Mouse (Mus musculus) stomach, postnatal 0 days (tissue): ENCODE measurements around the gene Hoxb4. TPM values are rescaled to one million over a fixed set of nuclear protein-coding genes. Genes with fewer than 3 reads are reported as not detected.

Source experiments
- ATAC-seq: fragments of 200-750 bp; cut with Nextera tagmentation; 2 replicates; pipeline ENCODE4 v1.8.0; 2017; ENCODE audit not compliant: low FRiP score, low TSS enrichment
- DNase-seq: peaks from one replicate; pipeline ENCODE4 v3.0.0-alpha.2; 2016; ENCODE audit warnings: low spot score
- H3K27ac ChIP-seq: fragments of 300-500 bp; sonication (generic); replicated peaks from 2 replicates; pipeline ENCODE4 v1.5.1; 2014; ENCODE audit warnings: mild to moderate bottlenecking, control low read depth
- H3K27me3 ChIP-seq: fragments of 300-500 bp; sonication (generic); 2 replicates; pipeline ENCODE4 v1.6.1; 2014; ENCODE audit warnings: low read length; ENCODE audit not compliant: control insufficient read depth, insufficient read depth
- H3K36me3 ChIP-seq: fragments of 300-500 bp; sonication (generic); 2 replicates; pipeline ENCODE4 v1.6.1; 2014; ENCODE audit warnings: low read length, mixed read lengths; ENCODE audit not compliant: control insufficient read depth, insufficient read depth
- H3K4me1 ChIP-seq: fragments of 300-500 bp; sonication (generic); replicated peaks from 2 replicates; pipeline ENCODE4 v1.6.1; 2014; ENCODE audit warnings: antibody characterized with exemption; ENCODE audit not compliant: control insufficient read depth, insufficient read depth
- H3K4me2 ChIP-seq: fragments of 300-500 bp; sonication (generic); replicated peaks from 2 replicates; pipeline ENCODE4 v1.6.1; 2014; ENCODE audit warnings: low read depth, mild to moderate bottlenecking, control low read depth, moderate library complexity
- H3K4me3 ChIP-seq: fragments of 300-500 bp; sonication (generic); 2 replicates; pipeline ENCODE4 v1.5.1; 2014; ENCODE audit warnings: low read depth, low read length, control low read depth
- H3K9ac ChIP-seq: fragments of 300-500 bp; sonication (generic); 2 replicates; pipeline ENCODE4 v1.6.1; 2014; ENCODE audit warnings: mild to moderate bottlenecking, low read length, control low read depth, mixed read lengths
- H3K9me3 ChIP-seq: fragments of 300-500 bp; sonication (generic); 2 replicates; pipeline ENCODE4 v1.6.1; 2016; ENCODE audit warnings: low read length; ENCODE audit not compliant: control insufficient read depth
- CTCF ChIP-seq: IDR thresholded peaks from 2 replicates; pipeline ENCODE4 v1.5.1; 2016; ENCODE audit warnings: antibody characterized with exemption, low read depth, mild to moderate bottlenecking, moderate library complexity
- EP300 ChIP-seq: optimal IDR thresholded peaks from 2 replicates; pipeline ENCODE3; 2016; ENCODE audit warnings: antibody characterized with exemption
- WGBS: fragments of 180-500 bp; shearing (Covaris S2); extraction: QIAGEN DNeasy Blood & Tissue Kit; methylation state at CpG from one replicate; pipeline ENCODE4 v1.1.7; 2014; 5-methylcytosine and 5-hydroxymethylcytosine counted together
- polyA plus RNA-seq: library from polyadenylated mRNA; unstranded; fragments of >200 nt; fragmentation: Nextera tagmentation; extraction: Ambion mirVana; gene quantifications from 2 replicates; pipeline ENCODE4 v1.2.1, GENCODE M21; 2015

Hoxb4 gene
- polyA plus RNA-seq, 1 experiment from 2014 or later: 1.6 TPM

GRCm38 (mm10) chr11:96348141-96348928 lies 30.3 kb downstream of the Hoxb4 start:
- H3K4me1 ChIP-seq: no peaks in the 10 kb centered on the region
- peak; percentile 34 for DNase-seq

GRCm38 (mm10) chr11:96348988-96349387 lies 30.9 kb downstream of the Hoxb4 start:
- no peaks in the 10 kb centered on the region; the same call in 1 of the 2 replicates for H3K36me3 ChIP-seq
- DNase-seq: no peak
- no peaks in the 10 kb centered on the region for H3K9me3 ChIP-seq
- TF ChIP-seq CTCF (no peak), EP300 (no peak)
- no peak overlapping the region for H3K9ac ChIP-seq
- H3K27ac ChIP-seq: peak overlapping the region; percentile 78
- no peak overlapping the region for H3K4me3 ChIP-seq
- H3K27me3 ChIP-seq: peaks cover 2% of the 10 kb centered on the region; the same call in 1 of the 2 replicates
- ATAC-seq: no peak
- peak overlapping the region; percentile 31 for H3K4me2 ChIP-seq
- 48% methylated on average over 3 of the region's 3 CpGs for WGBS
- H3K4me1 ChIP-seq: no peaks in the 10 kb centered on the region

More at GRCm38 (mm10) chr11:96348141-96348928, 30.3 kb downstream of the Hoxb4 start:
- no peaks in the 10 kb centered on the region; the same call in 1 of the 2 replicates for H3K36me3 ChIP-seq
- peaks cover 2% of the 10 kb centered on the region; the same call in 1 of the 2 replicates for H3K27me3 ChIP-seq
- TF ChIP-seq CTCF (no peak), EP300 (no peak)
- no peaks in the 10 kb centered on the region for H3K9me3 ChIP-seq
- no peak overlapping the region for H3K4me3 ChIP-seq
- ATAC-seq: no peak
- WGBS: 34% methylated on average over 21 of the region's 21 CpGs
- H3K27ac ChIP-seq: peak overlapping the region; percentile 72
- no peak overlapping the region for H3K9ac ChIP-seq
- H3K4me2 ChIP-seq: peak overlapping the region; percentile 31; the same call in 1 of the 2 replicates

GRCm38 (mm10) chr11:96349491-96350340 lies 31.6 kb downstream of the Hoxb4 start:
- H3K4me3 ChIP-seq: 0 out of 2 replicates have a peak overlapping the region, but pooled peaks have one; percentile 10
- no peaks in the 10 kb centered on the region; the same call in 1 of the 2 replicates for H3K36me3 ChIP-seq
- no peaks in the 10 kb centered on the region; the same call in 1 of the 2 replicates for H3K27me3 ChIP-seq
- H3K27ac ChIP-seq: peak overlapping the region; percentile 78
- H3K9me3 ChIP-seq: no peaks in the 10 kb centered on the region
- H3K9ac ChIP-seq: peak overlapping the region; percentile 41; the same call in 1 of the 2 replicates
- no peak for TF ChIP-seq EP300
- no peak for TF ChIP-seq CTCF
- WGBS: 28% methylated on average over 14 of the region's 14 CpGs
- H3K4me2 ChIP-seq: peak overlapping the region; percentile 31
- DNase-seq (no peak), ATAC-seq (no peak)
- no peaks in the 10 kb centered on the region for H3K4me1 ChIP-seq

GRCm38 (mm10) chr11:96350341-96350624 lies 32.2 kb downstream of the Hoxb4 start, which contains the start of gene Hoxb2:
Hoxb2 (plus strand) TSS chr11:96350525.
- DNase-seq (no peak), ATAC-seq (no peak)
- Histone ChIP-seq H3K27me3 (no peaks in the 10 kb centered on the region; the same call in 1 of the 2 replicates), H3K4me2 (peak within 1 kb of the TSS; percentile 72), H3K27ac (peak within 1 kb of the TSS; percentile 95), H3K9me3 (no peaks in the 10 kb centered on the region), H3K36me3 (no peaks in the 10 kb centered on the region; the same call in 1 of the 2 replicates), H3K4me3 (peak within 1 kb of the TSS; percentile 63; the same call in 1 of the 2 replicates), H3K4me1 (no peaks in the 10 kb centered on the region), H3K9ac (peak within 1 kb of the TSS; percentile 41; the same call in 1 of the 2 replicates)
- WGBS: 32% methylated on average over 2 of the region's 2 CpGs
- TF ChIP-seq CTCF (no peak), EP300 (no peak)

GRCm38 (mm10) chr11:96350791-96351190 lies 32.7 kb downstream of the Hoxb4 start:
- H3K9ac ChIP-seq: 0 out of 2 replicates have a peak overlapping the region, but pooled peaks have one; percentile 27
- no peak for ATAC-seq

More at GRCm38 (mm10) chr11:96350791-96351190, 32.7 kb downstream of the Hoxb4 start:
- TF ChIP-seq CTCF (no peak), EP300 (no peak)
- Histone ChIP-seq H3K27ac (peak overlapping the region; percentile 95), H3K27me3 (no peaks in the 10 kb centered on the region; the same call in 1 of the 2 replicates), H3K9me3 (no peaks in the 10 kb centered on the region), H3K4me2 (peak overlapping the region; percentile 72; the same call in 1 of the 2 replicates), H3K36me3 (no peaks in the 10 kb centered on the region; the same call in 1 of the 2 replicates), H3K4me1 (no peaks in the 10 kb centered on the region), H3K4me3 (no peak overlapping the region)
- DNase-seq: no peak
- WGBS: 63% methylated on average over 2 of the region's 2 CpGs
